Mouse (Mus musculus): ENCODE measurements at regions not wholly inside any gene's neighbourhood (a gene's known extent, or its start where the extent isn't known, plus 50 kb on each side); places are given as distances from the start of the nearest gene placed in this dataset.

DNA sequence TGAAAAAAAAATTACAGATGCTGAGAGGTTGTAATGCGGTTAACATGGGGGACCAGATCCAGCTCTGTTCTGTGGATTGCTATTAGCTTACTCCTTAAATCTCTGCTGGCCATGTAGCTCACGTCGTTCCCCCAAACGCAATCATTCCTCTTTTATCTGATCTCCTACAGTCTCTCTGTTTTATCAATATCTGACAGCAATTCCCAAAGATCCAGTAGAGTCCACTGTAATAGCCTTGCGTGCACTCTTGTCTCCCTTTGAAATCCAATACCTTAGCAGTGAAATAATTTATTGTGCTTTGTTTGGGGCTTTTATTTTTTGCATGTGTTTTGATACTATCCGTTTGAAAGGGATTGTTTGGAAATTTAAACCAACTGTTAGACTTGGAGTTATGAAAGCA lies 120.4 kb upstream of the Lyplal1 start:
- Histone ChIP-seq H3K36me3 (ENCODE audit: control insufficient read depth, insufficient read depth) (no peaks in the 10 kb centered on the region), H3K4me3 (ENCODE audit: low read depth, low read length) (no peak overlapping the region), H3K9ac (ENCODE audit: low read depth, low read length) (no peak overlapping the region), H3K9me3 (replicated peaks; ENCODE audit: control insufficient read depth, low read length) (no peaks in the 10 kb centered on the region), H3K4me1 (ENCODE audit: control insufficient read depth, low read depth, low read length) (no peaks in the 10 kb centered on the region), H3K4me2 (ENCODE audit: low read depth, low read length) (no peak overlapping the region), H3K27ac (ENCODE audit: low read length) (no peak overlapping the region), H3K27me3 (ENCODE audit: control insufficient read depth, insufficient read depth, low read depth, low read length) (no peaks in the 10 kb centered on the region)
- ATAC-seq (ENCODE audit: low read depth): no peak
- WGBS (ENCODE audit: insufficient replicate concordance): 56% methylated on average over 6 of the region's 6 CpGs

DNA sequence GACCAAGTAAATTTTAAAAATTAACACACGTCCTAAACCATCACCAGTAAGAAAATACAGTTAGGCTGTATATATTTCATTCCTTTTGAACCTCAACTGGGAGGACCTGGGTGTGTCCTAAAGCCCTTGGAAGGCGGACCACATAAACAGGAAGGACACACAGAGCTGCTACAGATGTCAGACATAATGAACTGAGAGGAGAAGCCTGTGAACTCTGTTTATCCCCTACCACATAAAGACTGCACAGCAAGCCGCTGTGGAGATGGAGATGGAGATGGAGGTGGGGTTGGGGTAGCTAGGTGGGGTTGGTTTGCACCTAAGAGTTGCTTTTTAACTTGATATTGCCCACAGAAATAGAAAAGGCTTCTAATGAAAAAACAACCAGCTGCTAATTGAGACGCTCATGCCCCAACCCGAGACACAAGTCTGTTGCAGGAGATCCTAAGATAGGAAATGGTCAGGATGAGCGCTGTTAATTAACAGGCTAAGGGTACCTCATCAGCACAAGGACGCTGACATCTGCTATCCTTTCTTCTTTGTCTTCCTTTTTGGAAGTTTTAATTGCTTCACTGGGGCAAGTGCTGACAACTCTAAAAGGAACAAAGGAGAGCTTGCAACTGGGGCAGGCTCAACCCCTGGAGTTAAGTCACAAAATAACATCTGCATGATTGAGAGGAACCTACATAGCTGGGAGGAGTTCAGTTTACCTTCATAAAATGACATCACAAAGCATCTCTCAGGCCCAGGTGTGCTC lies 119.3 kb upstream of the Lyplal1 start:
- 45% methylated on average over 7 of the region's 7 CpGs for WGBS (ENCODE audit: insufficient replicate concordance)
- no peak overlapping the region for H3K4me2 ChIP-seq (ENCODE audit: low read depth, low read length)
- H3K36me3 ChIP-seq (ENCODE audit: control insufficient read depth, insufficient read depth): no peaks in the 10 kb centered on the region
- H3K27me3 ChIP-seq (ENCODE audit: control insufficient read depth, insufficient read depth, low read depth, low read length): no peaks in the 10 kb centered on the region
- H3K4me1 ChIP-seq (ENCODE audit: control insufficient read depth, low read depth, low read length): no peaks in the 10 kb centered on the region
- no peaks in the 10 kb centered on the region for H3K9me3 ChIP-seq (replicated peaks; ENCODE audit: control insufficient read depth, low read length)
- no peak overlapping the region for H3K27ac ChIP-seq (ENCODE audit: low read length)
- no peak for ATAC-seq (ENCODE audit: low read depth)
- H3K9ac ChIP-seq (ENCODE audit: low read depth, low read length): no peak overlapping the region
- no peak overlapping the region for H3K4me3 ChIP-seq (ENCODE audit: low read depth, low read length)

- no peaks in the 10 kb centered on the region for H3K4me1 ChIP-seq (ENCODE audit: control insufficient read depth, low read depth, low read length)
- H3K4me3 ChIP-seq (ENCODE audit: low read depth, low read length): no peak overlapping the region
- H3K27ac ChIP-seq (ENCODE audit: low read length): no peak overlapping the region
- no peaks in the 10 kb centered on the region for H3K36me3 ChIP-seq (ENCODE audit: control insufficient read depth, insufficient read depth)
- 57% methylated on average over 6 of the region's 6 CpGs for WGBS (ENCODE audit: insufficient replicate concordance)
- no peaks in the 10 kb centered on the region for H3K27me3 ChIP-seq (ENCODE audit: control insufficient read depth, insufficient read depth, low read depth, low read length)
- H3K9ac ChIP-seq (ENCODE audit: low read depth, low read length): no peak overlapping the region
- H3K4me2 ChIP-seq (ENCODE audit: low read depth, low read length): no peak overlapping the region
- no peaks in the 10 kb centered on the region for H3K9me3 ChIP-seq (replicated peaks; ENCODE audit: control insufficient read depth, low read length)
- ATAC-seq (ENCODE audit: low read depth): no peak
These were observed 117.4 kb upstream of the Lyplal1 start for GRCm38 (mm10) chr1:186234536-186234935.

- H3K4me2 ChIP-seq (ENCODE audit: low read depth, low read length): no peak overlapping the region
- H3K4me3 ChIP-seq (ENCODE audit: low read depth, low read length): no peak overlapping the region
- ATAC-seq (ENCODE audit: low read depth): no peak
- no peaks in the 10 kb centered on the region for H3K36me3 ChIP-seq (ENCODE audit: control insufficient read depth, insufficient read depth)
- H3K27ac ChIP-seq (ENCODE audit: low read length): no peak overlapping the region
- WGBS (ENCODE audit: insufficient replicate concordance): 61% methylated on average over 5 of the region's 5 CpGs
- no peaks in the 10 kb centered on the region for H3K4me1 ChIP-seq (ENCODE audit: control insufficient read depth, low read depth, low read length)
- no peak overlapping the region for H3K9ac ChIP-seq (ENCODE audit: low read depth, low read length)
- no peaks in the 10 kb centered on the region for H3K9me3 ChIP-seq (replicated peaks; ENCODE audit: control insufficient read depth, low read length)
- H3K27me3 ChIP-seq (ENCODE audit: control insufficient read depth, insufficient read depth, low read depth, low read length): no peaks in the 10 kb centered on the region
These were observed 113.4 kb upstream of the Lyplal1 start for GRCm38 (mm10) chr1:186230476-186230875.

GRCm38 (mm10) chr1:186229856-186230255 lies 112.7 kb upstream of the Lyplal1 start:
- no peaks in the 10 kb centered on the region for H3K9me3 ChIP-seq (replicated peaks; ENCODE audit: control insufficient read depth, low read length)
- no peak overlapping the region for H3K4me3 ChIP-seq (ENCODE audit: low read depth, low read length)
- H3K27ac ChIP-seq (ENCODE audit: low read length): no peak overlapping the region
- no peak for ATAC-seq (ENCODE audit: low read depth)
- 58% methylated on average over 6 of the region's 6 CpGs for WGBS (ENCODE audit: insufficient replicate concordance)
- H3K36me3 ChIP-seq (ENCODE audit: control insufficient read depth, insufficient read depth): no peaks in the 10 kb centered on the region
- no peak overlapping the region for H3K9ac ChIP-seq (ENCODE audit: low read depth, low read length)
- H3K27me3 ChIP-seq (ENCODE audit: control insufficient read depth, insufficient read depth, low read depth, low read length): no peaks in the 10 kb centered on the region
- H3K4me2 ChIP-seq (ENCODE audit: low read depth, low read length): no peak overlapping the region
- H3K4me1 ChIP-seq (ENCODE audit: control insufficient read depth, low read depth, low read length): no peaks in the 10 kb centered on the region

DNA sequence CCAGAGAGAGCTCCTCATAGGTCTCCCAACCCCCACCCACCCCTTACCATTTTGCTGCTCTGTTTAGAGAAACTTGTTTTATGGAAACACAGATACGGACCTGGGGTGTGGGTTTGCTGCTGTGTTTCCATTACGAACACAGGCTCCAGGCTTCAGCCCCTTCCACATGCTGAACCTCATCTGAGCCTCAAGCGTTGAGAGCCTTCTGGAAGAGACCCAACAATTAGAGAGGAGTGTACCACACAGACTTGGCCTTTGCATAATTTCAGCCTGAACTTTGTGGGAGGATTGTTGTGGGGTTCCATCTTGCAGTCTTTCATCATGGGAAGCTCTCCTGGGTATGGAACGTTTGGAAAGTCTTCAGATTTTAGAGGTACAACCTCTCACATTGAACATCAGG lies 111.3 kb upstream of the Lyplal1 start:
- Histone ChIP-seq H3K4me3 (ENCODE audit: low read depth, low read length) (no peak overlapping the region), H3K27ac (ENCODE audit: low read length) (no peak overlapping the region), H3K36me3 (ENCODE audit: control insufficient read depth, insufficient read depth) (no peaks in the 10 kb centered on the region), H3K9ac (ENCODE audit: low read depth, low read length) (no peak overlapping the region), H3K27me3 (ENCODE audit: control insufficient read depth, insufficient read depth, low read depth, low read length) (no peaks in the 10 kb centered on the region), H3K9me3 (replicated peaks; ENCODE audit: control insufficient read depth, low read length) (no peaks in the 10 kb centered on the region), H3K4me1 (ENCODE audit: control insufficient read depth, low read depth, low read length) (no peaks in the 10 kb centered on the region), H3K4me2 (ENCODE audit: low read depth, low read length) (no peak overlapping the region)
- 53% methylated on average over 4 of the region's 4 CpGs for WGBS (ENCODE audit: insufficient replicate concordance)
- no peak for ATAC-seq (ENCODE audit: low read depth)

DNA sequence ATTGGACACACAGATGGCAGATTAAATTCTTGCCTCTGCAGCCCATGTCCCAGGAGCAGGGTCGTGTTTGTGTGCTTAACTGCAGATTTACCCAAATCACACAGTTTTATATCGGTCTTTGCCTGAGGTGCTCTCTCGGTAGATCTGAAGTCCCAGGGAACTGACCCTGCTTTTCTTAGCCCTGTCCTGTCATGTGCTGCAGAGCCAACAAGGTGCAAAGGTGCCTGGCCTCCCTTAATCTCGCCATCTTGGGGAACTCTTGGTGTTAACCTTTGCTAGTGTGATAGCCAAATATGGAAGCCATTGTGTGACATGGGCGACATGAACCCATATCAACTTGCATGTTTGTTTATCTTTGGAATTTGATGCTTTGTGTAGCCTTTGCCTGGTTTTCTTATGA lies 107.1 kb upstream of the Lyplal1 start:
- 31% methylated on average over 5 of the region's 5 CpGs for WGBS (ENCODE audit: insufficient replicate concordance)
- Histone ChIP-seq H3K27me3 (ENCODE audit: control insufficient read depth, insufficient read depth, low read depth, low read length) (no peaks in the 10 kb centered on the region), H3K4me2 (ENCODE audit: low read depth, low read length) (no peak overlapping the region), H3K36me3 (ENCODE audit: control insufficient read depth, insufficient read depth) (no peaks in the 10 kb centered on the region), H3K4me3 (ENCODE audit: low read depth, low read length) (no peak overlapping the region), H3K4me1 (ENCODE audit: control insufficient read depth, low read depth, low read length) (no peaks in the 10 kb centered on the region), H3K9ac (ENCODE audit: low read depth, low read length) (no peak overlapping the region), H3K9me3 (replicated peaks; ENCODE audit: control insufficient read depth, low read length) (no peaks in the 10 kb centered on the region), H3K27ac (ENCODE audit: low read length) (no peak overlapping the region)
- ATAC-seq (ENCODE audit: low read depth): no peak

- Histone ChIP-seq H3K4me3 (ENCODE audit: low read depth, low read length) (no peak overlapping the region), H3K9me3 (replicated peaks; ENCODE audit: control insufficient read depth, low read length) (no peaks in the 10 kb centered on the region), H3K9ac (ENCODE audit: low read depth, low read length) (no peak overlapping the region), H3K36me3 (ENCODE audit: control insufficient read depth, insufficient read depth) (no peaks in the 10 kb centered on the region), H3K4me1 (ENCODE audit: control insufficient read depth, low read depth, low read length) (no peaks in the 10 kb centered on the region), H3K27ac (ENCODE audit: low read length) (no peak overlapping the region), H3K4me2 (ENCODE audit: low read depth, low read length) (no peak overlapping the region), H3K27me3 (ENCODE audit: control insufficient read depth, insufficient read depth, low read depth, low read length) (no peaks in the 10 kb centered on the region)
- ATAC-seq (ENCODE audit: low read depth): no peak
- 44% methylated on average over 7 of the region's 7 CpGs for WGBS (ENCODE audit: insufficient replicate concordance)
These were observed 106.3 kb upstream of the Lyplal1 start for GRCm38 (mm10) chr1:186223417-186223816.

DNA sequence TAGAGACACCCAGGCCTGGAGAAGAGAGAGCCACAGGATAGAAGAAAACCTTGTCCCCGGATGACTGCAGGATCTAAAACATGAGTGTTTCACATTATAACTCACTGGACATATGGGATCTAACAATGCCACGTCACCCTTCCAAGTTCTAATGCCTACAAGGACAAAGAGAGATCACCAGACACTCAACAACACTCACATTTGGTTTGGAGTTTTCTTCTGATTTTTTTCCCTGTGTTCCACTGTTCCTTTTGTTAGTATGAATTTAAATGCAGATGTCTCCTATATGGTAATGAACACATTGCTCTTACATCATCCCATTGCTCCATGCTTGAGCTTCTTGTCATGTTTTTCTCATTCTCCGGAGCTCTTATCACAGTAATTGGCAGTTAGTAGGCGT lies 101.9 kb upstream of the Lyplal1 start:
- Histone ChIP-seq H3K4me2 (ENCODE audit: low read depth, low read length) (no peak overlapping the region), H3K9me3 (replicated peaks; ENCODE audit: control insufficient read depth, low read length) (no peaks in the 10 kb centered on the region)
- 55% methylated on average over 4 of the region's 4 CpGs for WGBS (ENCODE audit: insufficient replicate concordance)

More for the DNA sequence above, 101.9 kb upstream of the Lyplal1 start:
- no peak overlapping the region for H3K9ac ChIP-seq (ENCODE audit: low read depth, low read length)
- no peak for ATAC-seq (ENCODE audit: low read depth)
- no peaks in the 10 kb centered on the region for H3K4me1 ChIP-seq (ENCODE audit: control insufficient read depth, low read depth, low read length)
- H3K27me3 ChIP-seq (ENCODE audit: control insufficient read depth, insufficient read depth, low read depth, low read length): no peaks in the 10 kb centered on the region
- no peak overlapping the region for H3K4me3 ChIP-seq (ENCODE audit: low read depth, low read length)
- no peaks in the 10 kb centered on the region for H3K36me3 ChIP-seq (ENCODE audit: control insufficient read depth, insufficient read depth)
- no peak overlapping the region for H3K27ac ChIP-seq (ENCODE audit: low read length)

Measured in liver, embryonic 16.5 days (tissue).